Mouse (Mus musculus) CH12.LX (cell line): Measurements from ENCODE around the gene Otud1. TPM values are rescaled to one million over a fixed set of nuclear protein-coding genes. Genes with fewer than 3 reads are reported as not detected.

Experiments used
- DNase-seq: peaks from one replicate; pipeline ENCODE4 v3.0.0-alpha.2; 2013; ENCODE audit errors: extremely low read depth
- H3K27ac ChIP-seq: 2 replicates; pipeline ENCODE4 v1.5.1; 2012; ENCODE audit warnings: low read depth, mild to moderate bottlenecking, control low read depth, moderate library complexity; ENCODE audit not compliant: insufficient read depth
- H3K27me3 ChIP-seq: replicated peaks from 2 replicates; pipeline ENCODE3; 2012; ENCODE audit warnings: inconsistent platforms
- H3K36me3 ChIP-seq, 2 experiments: replicated peaks in 1 of 2; 2 replicates each; pipeline versions ENCODE3 to v1.6.1; 2012; ENCODE audit warnings: inconsistent platforms in 1 of 2, low read length in 1 of 2, mild to moderate bottlenecking in 1 of 2, mixed read lengths in 1 of 2, moderate library complexity in 1 of 2; ENCODE audit not compliant: control insufficient read depth in 1 of 2, insufficient read depth in 1 of 2
- H3K4me1 ChIP-seq, 2 experiments: 2 replicates each; pipeline ENCODE4 v1.6.1; 2012; ENCODE audit warnings: inconsistent platforms in 1 of 2, moderate library complexity in 1 of 2; ENCODE audit not compliant: insufficient read depth in 2 of 2, control insufficient read depth in 1 of 2
- H3K4me2 ChIP-seq: 2 replicates; pipeline ENCODE4 v1.6.1; 2012; ENCODE audit warnings: low read depth, mild to moderate bottlenecking, control low read depth; ENCODE audit not compliant: poor library complexity, insufficient read depth, severe bottlenecking
- H3K4me3 ChIP-seq, 3 experiments: fragments of 150-350 bp in 1 of 3; sonication (generic) in 1 of 3; replicated peaks in 1 of 3; 2 replicates each; pipeline versions ENCODE3 to v1.5.1; 2011 to 2012; ENCODE audit warnings: low read depth in 2 of 3, low read length in 2 of 3, mild to moderate bottlenecking in 2 of 3, moderate library complexity in 2 of 3, control low read depth in 1 of 3, improper control_type of control experiment in 1 of 3, inconsistent platforms in 1 of 3, mixed read lengths in 1 of 3; ENCODE audit not compliant: poor library complexity in 1 of 3
- H3K79me2 ChIP-seq: replicated peaks from 2 replicates; pipeline ENCODE4 v1.6.1; 2012; ENCODE audit warnings: mild to moderate bottlenecking, moderate library complexity; ENCODE audit not compliant: control insufficient read depth, poor library complexity, insufficient read depth, severe bottlenecking; ENCODE audit errors: extremely low read depth
- H3K9ac ChIP-seq: 2 replicates; pipeline ENCODE4 v1.6.1; 2012; ENCODE audit warnings: low read depth, mild to moderate bottlenecking, control low read depth, moderate library complexity; ENCODE audit not compliant: insufficient read depth
- H3K9me3 ChIP-seq: replicated peaks from 2 replicates; pipeline ENCODE3; 2012; ENCODE audit warnings: low read length, inconsistent platforms, mixed read lengths
- BHLHE40 ChIP-seq: IDR thresholded peaks from 2 replicates; pipeline ENCODE4 v1.6.1; 2011; ENCODE audit warnings: mild to moderate bottlenecking, low read depth, low read length, improper control_type of control experiment
- CHD2 ChIP-seq: IDR thresholded peaks from 2 replicates; pipeline ENCODE4 v1.6.1; 2011; ENCODE audit warnings: low read length, improper control_type of control experiment
- CTCF ChIP-seq, 2 experiments: IDR thresholded peaks in 1 of 2; conservative IDR thresholded peaks in 1 of 2; 2 replicates each; pipeline ENCODE4 v1.5.1; 2011 to 2012; ENCODE audit warnings: low read depth in 2 of 2, low read length in 2 of 2, improper control_type of control experiment in 1 of 2, inconsistent platforms in 1 of 2, mild to moderate bottlenecking in 1 of 2, moderate library complexity in 1 of 2
- EP300 ChIP-seq: IDR thresholded peaks from 2 replicates; pipeline ENCODE4 v1.6.1; 2011; ENCODE audit warnings: low read length, improper control_type of control experiment
- ETS1 ChIP-seq: conservative IDR thresholded peaks from 2 replicates; pipeline ENCODE4 v1.6.1; 2012; ENCODE audit warnings: low read depth, mild to moderate bottlenecking, inconsistent platforms, low read length, improper control_type of control experiment, moderate library complexity
- HCFC1 ChIP-seq: IDR thresholded peaks from 2 replicates; pipeline ENCODE4 v1.6.1; 2012; ENCODE audit warnings: low read depth, mild to moderate bottlenecking, inconsistent platforms, low read length, improper control_type of control experiment
- IRF4 ChIP-seq: IDR thresholded peaks from 2 replicates; pipeline ENCODE4 v1.6.1; 2014; ENCODE audit warnings: low read depth, mild to moderate bottlenecking, inconsistent platforms, low read length, improper control_type of control experiment
- JUND ChIP-seq: conservative IDR thresholded peaks from 2 replicates; pipeline ENCODE4 v1.6.1; 2011; ENCODE audit warnings: low read depth, low read length, improper control_type of control experiment
- KAT2A ChIP-seq: IDR thresholded peaks from 2 replicates; pipeline ENCODE4 v1.6.1; 2012; ENCODE audit warnings: low read length, improper control_type of control experiment, inconsistent platforms; ENCODE audit not compliant: insufficient replicate concordance
- MAFK ChIP-seq: IDR thresholded peaks from 2 replicates; pipeline ENCODE4 v1.6.1; 2011; ENCODE audit warnings: low read length, improper control_type of control experiment; ENCODE audit not compliant: insufficient replicate concordance
- MAX ChIP-seq: IDR thresholded peaks from 2 replicates; pipeline ENCODE4 v1.6.1; 2011; ENCODE audit warnings: low read length, improper control_type of control experiment
- MEF2A ChIP-seq: IDR thresholded peaks from 2 replicates; pipeline ENCODE4 v1.6.1; 2014; ENCODE audit warnings: low read depth, mild to moderate bottlenecking, inconsistent platforms, low read length, improper control_type of control experiment, borderline replicate concordance
- MYC ChIP-seq: IDR thresholded peaks from 2 replicates; pipeline ENCODE4 v1.6.1; 2011; ENCODE audit warnings: low read depth, mild to moderate bottlenecking, improper control_type of control experiment, low read length
- NRF1 ChIP-seq: IDR thresholded peaks from 2 replicates; pipeline ENCODE4 v1.6.1; 2014; ENCODE audit warnings: low read depth, mild to moderate bottlenecking, inconsistent platforms, low read length, improper control_type of control experiment, moderate library complexity
- PAX5 ChIP-seq: IDR thresholded peaks from 2 replicates; pipeline ENCODE4 v1.6.1; 2012; ENCODE audit warnings: low read length, inconsistent platforms, mixed read lengths
- POLR2AphosphoS2 ChIP-seq: IDR thresholded peaks from 2 replicates; pipeline ENCODE4 v1.6.1; 2011; ENCODE audit warnings: low read depth, low read length, improper control_type of control experiment
- RAD21 ChIP-seq: IDR thresholded peaks from 2 replicates; pipeline ENCODE4 v1.6.1; 2011; ENCODE audit warnings: low read depth, mild to moderate bottlenecking, low read length, improper control_type of control experiment, moderate library complexity
- RCOR1 ChIP-seq: conservative IDR thresholded peaks from 2 replicates; pipeline ENCODE4 v1.6.1; 2012; ENCODE audit warnings: low read depth, mild to moderate bottlenecking, inconsistent platforms, low read length, improper control_type of control experiment
- SIN3A ChIP-seq: IDR thresholded peaks from 2 replicates; pipeline ENCODE4 v1.6.1; 2012; ENCODE audit warnings: low read length, improper control_type of control experiment, inconsistent platforms
- TBP ChIP-seq: conservative IDR thresholded peaks from 2 replicates; pipeline ENCODE4 v1.6.1; 2011; ENCODE audit warnings: low read depth, low read length, improper control_type of control experiment
- TCF12 ChIP-seq: IDR thresholded peaks from 2 replicates; pipeline ENCODE4 v1.6.1; 2014; ENCODE audit warnings: low read depth, mild to moderate bottlenecking, inconsistent platforms, low read length, improper control_type of control experiment
- UBTF ChIP-seq: IDR thresholded peaks from 2 replicates; pipeline ENCODE4 v1.6.1; 2012; ENCODE audit warnings: low read depth, mild to moderate bottlenecking, inconsistent platforms, low read length, improper control_type of control experiment, moderate library complexity
- ZNF384 ChIP-seq: IDR thresholded peaks from 2 replicates; pipeline ENCODE4 v1.6.1; 2012; ENCODE audit warnings: low read depth, low read length, improper control_type of control experiment, inconsistent platforms
- dilution Hi-C: fragments of 300-500 bp; cut with MboI; formaldehyde crosslinking; loops from 2 replicates; pipeline ENCODE4 v1.14.3; 2020; ENCODE audit warnings: low sequenced_read_pairs; ENCODE audit not compliant: extremely low pct_unique_long_range_greater_than_20kb, extremely low pct_ligation_motif_present
- in situ Hi-C: fragments of 300-500 bp; cut with MboI; formaldehyde crosslinking; loops from 3 replicates; pipeline ENCODE4 v1.14.3; 2019; ENCODE audit warnings: low sequenced_read_pairs, low pct_ligation_motif_present, low pct_unique_long_range_greater_than_20kb, mixed read lengths
- polyA plus RNA-seq: library from polyadenylated mRNA; unstranded; fragments of >175 nt; gene quantifications from 2 replicates; pipeline ENCODE4 v1.2.1, GENCODE M21; 2012; ENCODE audit warnings: low read depth; ENCODE audit not compliant: insufficient read length
- total RNA-seq, 2 experiments: library from RNA; depleted of rRNA; stranded (reverse); fragments of 300-350 nt in 1 of 2; fragments of >200 nt in 1 of 2; gene quantifications; 2 replicates each; pipeline ENCODE4 v1.2.3; 2012 to 2014

The Otud1 gene
- total and polyA plus RNA-seq, 3 experiments = 0.13 to 1.5 (median 1.3) TPM

DNA sequence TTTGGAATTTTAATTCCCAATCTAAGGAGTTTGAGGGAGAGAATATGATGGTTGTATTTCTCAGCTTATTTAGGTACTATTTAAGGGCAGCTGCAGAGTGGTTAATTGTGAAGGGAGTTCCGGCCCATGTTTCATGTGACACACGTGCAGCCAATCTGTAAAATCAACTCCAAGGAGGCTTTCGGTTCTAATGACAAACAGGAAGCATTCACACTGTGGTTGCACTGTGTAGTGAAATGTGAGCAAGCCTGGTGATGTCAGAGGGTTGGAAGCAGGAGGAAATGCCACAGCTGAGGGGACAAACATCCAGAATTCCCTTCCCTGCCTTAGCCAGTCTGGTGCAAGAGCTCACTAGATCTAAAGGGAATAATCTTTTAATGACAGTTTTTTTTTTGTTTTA, 8.3 kb downstream of the Otud1 start:
- no peak overlapping the region for H3K4me3 ChIP-seq
- peaks cover 0 to 6% of the 10 kb centered on the region in 2 experiments; a peak in 2 of 4 replicates for H3K4me1 ChIP-seq
- dilution Hi-C loops (no loop called here), in situ Hi-C loops (no loop called here)
- no peaks in the 10 kb centered on the region for H3K79me2 ChIP-seq
- no peak overlapping the region for H3K27ac ChIP-seq
- DNase-seq = no peak
- TF ChIP-seq UBTF = no peak
- TF ChIP-seq RCOR1 = no peak
- no peak for TF ChIP-seq CHD2
- TF ChIP-seq MAX = no peak
- TF ChIP-seq KAT2A = no peak
- TF ChIP-seq PAX5 = no peak
- no peak for TF ChIP-seq SIN3A
- no peak for TF ChIP-seq CTCF (conservative IDR thresholded peaks at IDR 0.05 in 1 of 2, IDR thresholded peaks at IDR 0.05 in 1 of 2; ENCODE audit: low read depth in 2 of 2, low read length in 2 of 2)
- TF ChIP-seq JUND = no peak
- TF ChIP-seq TCF12 = no peak
- no peak for TF ChIP-seq MEF2A
- no peak for TF ChIP-seq HCFC1
- TF ChIP-seq BHLHE40 = no peak
- no peak for TF ChIP-seq ETS1
- TF ChIP-seq IRF4 = no peak
- no peak for TF ChIP-seq RAD21
- TF ChIP-seq POLR2AphosphoS2 = no peak
- TF ChIP-seq NRF1 = no peak
- no peak for TF ChIP-seq TBP
- TF ChIP-seq EP300 = no peak
- no peaks in the 10 kb centered on the region for H3K36me3 ChIP-seq
- H3K4me2 ChIP-seq = no peak overlapping the region
- no peak overlapping the region for H3K9ac ChIP-seq
- no peaks in the 10 kb centered on the region for H3K9me3 ChIP-seq
- H3K27me3 ChIP-seq = no peaks in the 10 kb centered on the region

DNA sequence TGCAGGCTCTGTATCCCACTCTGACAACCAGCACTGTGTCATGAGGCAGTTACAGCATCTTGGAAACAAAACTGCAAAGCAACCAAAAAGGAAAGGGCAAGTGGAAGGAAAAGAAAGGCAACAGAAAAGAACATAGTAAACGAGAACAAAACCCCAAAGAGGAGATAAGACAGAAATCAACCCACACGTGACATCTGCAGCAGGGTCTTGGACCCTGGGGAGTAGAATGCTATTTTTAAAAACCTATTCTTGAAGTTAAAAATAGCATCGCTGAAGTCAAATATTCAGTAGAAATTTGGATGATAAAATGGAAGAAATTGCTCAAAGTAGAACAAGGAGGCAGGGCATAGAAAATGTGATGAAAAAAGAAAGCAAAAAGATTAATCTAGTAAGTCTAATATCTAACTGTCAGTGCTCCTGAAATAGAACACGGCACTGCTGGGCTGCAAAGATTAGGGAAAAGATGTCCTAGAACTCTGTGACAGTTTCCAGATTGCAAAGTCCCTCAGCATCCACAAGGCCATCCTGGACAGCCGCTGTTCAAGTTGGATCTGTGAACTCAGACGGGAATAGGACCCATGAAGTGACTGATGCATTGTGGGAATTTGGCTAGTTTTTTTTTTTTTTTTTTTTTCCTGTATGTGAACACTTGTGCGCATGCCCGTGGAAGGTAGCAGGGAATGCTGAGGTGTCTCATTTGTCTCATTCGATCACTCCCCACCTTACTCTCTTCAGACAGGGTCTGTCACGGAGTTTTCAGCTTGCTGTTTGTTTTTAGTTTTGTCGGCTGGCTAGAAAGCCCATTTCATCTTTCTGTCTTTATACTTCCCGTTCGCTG, 13.5 kb downstream of the Otud1 start:
- no peak overlapping the region for H3K4me3 ChIP-seq
- H3K4me1 ChIP-seq = peaks cover 0 to 12% of the 10 kb centered on the region in 2 experiments; a peak in 2 of 4 replicates
- H3K79me2 ChIP-seq = 0 out of 2 replicates have a peak, but pooled peaks cover 2% of the 10 kb centered on the region
- TF ChIP-seq MEF2A (peak; percentile 41; the same call in 1 of the 2 replicates), MAFK (no peak), MYC (no peak), ZNF384 (peak; percentile 94), NRF1 (peak; percentile 72), BHLHE40 (peak; percentile 65), UBTF (no peak)
- TF ChIP-seq, all 38 proteins: peak for 4
- H3K27me3 ChIP-seq = no peaks in the 10 kb centered on the region
- H3K9me3 ChIP-seq = no peaks in the 10 kb centered on the region
- in situ Hi-C loops (no loop called here), dilution Hi-C loops (no loop called here)
- H3K4me2 ChIP-seq = peak overlapping the region; percentile 67
- no peak overlapping the region for H3K27ac ChIP-seq
- DNase-seq = peak; percentile 7
- H3K36me3 ChIP-seq = no peaks in the 10 kb centered on the region
- no peak overlapping the region; the same call in 1 of the 2 replicates for H3K9ac ChIP-seq
